Mouse (Mus musculus) neural tube, embryonic 14.5 days (tissue): Measurements from ENCODE around the gene Meaf6. TPM values are rescaled to one million over a fixed set of nuclear protein-coding genes. Genes with fewer than 3 reads are reported as not detected.
A peak's percentile ranks its signal among the peaks of the same experiment; 100 is the strongest.

Source experiments
- ATAC-seq: fragments of 200-750 bp; cut with Nextera tagmentation; 2 replicates; pipeline ENCODE4 v1.8.0; 2017; ENCODE audit warnings: low read depth, mild to moderate bottlenecking, moderate TSS enrichment, moderate library complexity
- H3K27ac ChIP-seq: fragments of 300-500 bp; sonication (generic); 2 replicates; pipeline ENCODE4 v1.5.1; 2014; ENCODE audit warnings: low read depth, mild to moderate bottlenecking, control low read depth, low read length, moderate library complexity, mixed read lengths
- H3K27me3 ChIP-seq: fragments of 300-500 bp; sonication (generic); 2 replicates; pipeline ENCODE4 v1.6.1; 2014; ENCODE audit warnings: low read length; ENCODE audit not compliant: control insufficient read depth, insufficient read depth
- H3K36me3 ChIP-seq: fragments of 300-500 bp; sonication (generic); 2 replicates; pipeline ENCODE4 v1.6.1; 2014; ENCODE audit warnings: low read length, mixed read lengths; ENCODE audit not compliant: control insufficient read depth, insufficient read depth
- H3K4me1 ChIP-seq: fragments of 300-500 bp; sonication (generic); 2 replicates; pipeline ENCODE4 v1.6.1; 2014; ENCODE audit warnings: low read length; ENCODE audit not compliant: control insufficient read depth, insufficient read depth
- H3K4me2 ChIP-seq: fragments of 300-500 bp; sonication (generic); 2 replicates; pipeline ENCODE4 v1.6.1; 2014; ENCODE audit warnings: mild to moderate bottlenecking, low read depth, low read length, control low read depth
- H3K4me3 ChIP-seq: fragments of 300-500 bp; sonication (generic); 2 replicates; pipeline ENCODE4 v1.5.1; 2014; ENCODE audit warnings: low read depth, low read length, control low read depth, mixed read lengths
- H3K9ac ChIP-seq: fragments of 300-500 bp; sonication (generic); replicated peaks from 2 replicates; pipeline ENCODE4 v1.6.1; 2014; ENCODE audit warnings: low read depth, mild to moderate bottlenecking, control low read depth, low read length, mixed read lengths
- H3K9me3 ChIP-seq: fragments of 300-500 bp; sonication (generic); 2 replicates; pipeline ENCODE4 v1.6.1; 2016; ENCODE audit warnings: low read length; ENCODE audit not compliant: control insufficient read depth
- WGBS: fragments of 180-500 bp; shearing (Covaris S2); extraction: QIAGEN DNeasy Blood & Tissue Kit; methylation state at CpG from one replicate; pipeline ENCODE4 v1.1.7; 2014; 5-methylcytosine and 5-hydroxymethylcytosine counted together
- polyA plus RNA-seq: library from polyadenylated mRNA; unstranded; fragments of >200 nt; fragmentation: Nextera tagmentation; extraction: Ambion mirVana; gene quantifications from 2 replicates; pipeline ENCODE4 v1.2.1, GENCODE M21; 2014

The Meaf6 gene
- polyA plus RNA-seq, 1 experiment from 2014 or later, result 179 TPM

GRCm38 (mm10) chr4:125158581-125159317 is 73.8 kb downstream of the Meaf6 start:
- no peak overlapping the region for H3K27ac ChIP-seq
- 55% methylated on average over 20 of the region's 20 CpGs for WGBS
- ATAC-seq, result no peak

GRCm38 (mm10) chr4:125160320-125160950 is 75.5 kb downstream of the Meaf6 start:
- peak; percentile 79 for ATAC-seq
- no peak overlapping the region for H3K27ac ChIP-seq
- H3K4me1 ChIP-seq, result peaks cover 3% of the 10 kb centered on the region; the same call in 1 of the 2 replicates
- no peak overlapping the region for H3K4me3 ChIP-seq
- H3K36me3 ChIP-seq, result no peaks in the 10 kb centered on the region
- no peaks in the 10 kb centered on the region for H3K27me3 ChIP-seq
- H3K4me2 ChIP-seq, result peak overlapping the region; percentile 19; the same call in 1 of the 2 replicates
- no peak overlapping the region for H3K9ac ChIP-seq
- WGBS, result 7% methylated on average over 19 of the region's 19 CpGs
- H3K9me3 ChIP-seq, result no peaks in the 10 kb centered on the region

More at GRCm38 (mm10) chr4:125158581-125159317, 73.8 kb downstream of the Meaf6 start:
- Histone ChIP-seq H3K4me2 (no peak overlapping the region), H3K9me3 (no peaks in the 10 kb centered on the region), H3K4me3 (no peak overlapping the region), H3K9ac (no peak overlapping the region), H3K27me3 (no peaks in the 10 kb centered on the region), H3K36me3 (no peaks in the 10 kb centered on the region), H3K4me1 (peaks cover 3% of the 10 kb centered on the region; the same call in 1 of the 2 replicates)

GRCm38 (mm10) chr4:125160951-125161331 is 76.0 kb downstream of the Meaf6 start:
- H3K9me3 ChIP-seq, result no peaks in the 10 kb centered on the region
- no peak for ATAC-seq
- H3K27ac ChIP-seq, result no peak overlapping the region
- H3K27me3 ChIP-seq, result no peaks in the 10 kb centered on the region
- no peak overlapping the region for H3K4me2 ChIP-seq
- peaks cover 3% of the 10 kb centered on the region; the same call in 1 of the 2 replicates for H3K4me1 ChIP-seq
- H3K36me3 ChIP-seq, result no peaks in the 10 kb centered on the region
- H3K9ac ChIP-seq, result no peak overlapping the region
- WGBS, result 71% methylated on average over 10 of the region's 10 CpGs
- no peak overlapping the region for H3K4me3 ChIP-seq

GRCm38 (mm10) chr4:125161392-125161791 is 76.5 kb downstream of the Meaf6 start:
- no peak overlapping the region for H3K9ac ChIP-seq
- no peak overlapping the region for H3K4me2 ChIP-seq
- 46% methylated on average over 8 of the region's 8 CpGs for WGBS
- H3K36me3 ChIP-seq, result no peaks in the 10 kb centered on the region
- no peak overlapping the region for H3K4me3 ChIP-seq
- H3K27me3 ChIP-seq, result no peaks in the 10 kb centered on the region
- H3K4me1 ChIP-seq, result peaks cover 3% of the 10 kb centered on the region; the same call in 1 of the 2 replicates
- ATAC-seq, result no peak
- no peaks in the 10 kb centered on the region for H3K9me3 ChIP-seq
- no peak overlapping the region for H3K27ac ChIP-seq

GRCm38 (mm10) chr4:125162701-125163100 is 77.8 kb downstream of the Meaf6 start:
- no peak for ATAC-seq
- 63% methylated on average over 7 of the region's 7 CpGs for WGBS
- H3K36me3 ChIP-seq, result no peaks in the 10 kb centered on the region
- no peak overlapping the region for H3K4me2 ChIP-seq
- H3K4me3 ChIP-seq, result no peak overlapping the region
- no peaks in the 10 kb centered on the region for H3K27me3 ChIP-seq
- peaks cover 3% of the 10 kb centered on the region; the same call in 1 of the 2 replicates for H3K4me1 ChIP-seq
- H3K9ac ChIP-seq, result no peak overlapping the region
- H3K27ac ChIP-seq, result no peak overlapping the region
- H3K9me3 ChIP-seq, result no peaks in the 10 kb centered on the region

Other genes with a start within 250 kb of the Meaf6 start
- gene Yrdc, start 234.5 kb upstream of the Meaf6 start, polyA plus RNA-seq, result 48.8 and 51.4 TPM in 2 replicates
- 86.5 and 104 TPM in 2 replicates for gene 1110065P20Rik, start 233.9 kb upstream of the Meaf6 start, polyA plus RNA-seq
- 16.5 and 19.0 TPM in 2 replicates for gene Maneal, start 223.0 kb upstream of the Meaf6 start, polyA plus RNA-seq
- 7.4 and 9.3 TPM in 2 replicates for gene Epha10, start 204.2 kb upstream of the Meaf6 start, polyA plus RNA-seq
- 6.0 and 6.7 TPM in 2 replicates for gene 9930104L06Rik, start 148.1 kb upstream of the Meaf6 start, polyA plus RNA-seq
- 12.7 and 17.5 TPM in 2 replicates for gene Cdca8, start 145.8 kb upstream of the Meaf6 start, polyA plus RNA-seq
- gene Rspo1, start 98.7 kb upstream of the Meaf6 start, polyA plus RNA-seq, result 0.99 and 1.0 TPM in 2 replicates
- 89.6 and 99.9 TPM in 2 replicates for gene Gnl2, start 68.5 kb upstream of the Meaf6 start, polyA plus RNA-seq
- 0.64 and 1.1 TPM in 2 replicates for gene Dnali1, start 19.4 kb upstream of the Meaf6 start, polyA plus RNA-seq
- gene Snip1, start 18.5 kb upstream of the Meaf6 start, polyA plus RNA-seq, result 24.0 and 26.4 TPM in 2 replicates
- gene Zc3h12a, start 42.7 kb downstream of the Meaf6 start, polyA plus RNA-seq, result 0.22 and 0.51 TPM in 2 replicates